Mouse (Mus musculus): ENCODE results near the gene Zfp697. TPM values are rescaled to one million over a fixed set of nuclear protein-coding genes. Genes with fewer than 3 reads are reported as not detected.

Zfp697 gene
- total RNA-seq (2023), result not detected

DNA sequence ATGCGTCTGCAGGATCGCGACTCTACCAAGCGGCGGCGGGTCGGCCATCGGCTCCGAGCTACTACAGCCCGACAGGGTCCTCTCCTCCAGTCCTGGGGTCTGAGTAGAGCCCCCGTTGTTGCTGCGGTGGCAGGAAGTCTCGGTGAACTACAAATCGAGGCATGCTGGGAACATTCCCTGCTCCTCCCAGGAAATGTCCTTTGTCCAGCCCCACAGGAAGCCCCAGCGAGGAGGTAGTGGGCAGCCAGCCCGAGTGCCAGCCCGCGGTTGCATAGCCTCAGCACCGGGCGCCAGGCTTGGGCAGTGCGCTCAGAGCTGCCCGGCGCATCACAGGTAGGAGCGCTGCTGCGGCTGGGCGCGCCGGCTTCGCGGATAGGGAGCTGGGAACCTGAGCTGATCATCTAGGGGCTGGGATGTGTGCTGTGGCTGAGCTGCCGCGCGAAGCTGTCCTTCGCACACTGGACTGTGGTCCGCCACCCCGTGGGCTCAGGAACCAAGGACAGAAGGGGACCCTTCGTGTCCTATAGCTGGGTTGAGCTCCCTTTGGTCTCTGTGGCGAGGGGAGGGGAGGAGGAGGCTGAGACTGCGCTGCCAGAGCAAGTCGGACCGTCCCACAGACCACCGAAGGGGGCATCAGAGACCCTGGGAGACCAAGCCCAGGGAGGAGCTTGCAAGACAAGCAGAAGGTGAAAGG, at the start of gene Zfp697:
Gene Zfp697, plus strand, starts transcription at position 216 of the 694 bp plus-strand sequence.

DNA sequence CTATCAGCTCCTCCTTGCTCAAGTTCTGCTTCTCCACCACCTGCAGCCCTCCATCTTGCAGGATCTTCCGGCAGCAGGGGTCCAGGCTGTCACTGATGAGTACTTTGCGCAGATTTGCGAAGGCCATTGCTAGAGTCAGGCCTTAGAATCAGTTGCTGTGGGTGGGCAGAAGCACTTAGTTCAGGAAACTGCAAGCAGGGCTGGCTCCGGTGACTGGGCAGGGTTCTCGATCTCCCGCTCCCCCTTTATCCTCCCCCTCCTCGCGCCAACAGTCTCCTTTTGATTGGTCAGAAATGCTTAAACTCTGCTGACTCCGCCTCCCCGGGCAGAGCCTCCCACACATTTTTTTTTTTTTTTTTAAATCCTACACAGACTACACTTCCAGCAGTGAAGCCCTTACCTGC, 42.6 kb upstream of the Zfp697 start, which contains the start of gene Phgdh:
Gene Phgdh, minus strand, starts transcription at position 285 of the 404 bp plus-strand sequence.

DNA sequence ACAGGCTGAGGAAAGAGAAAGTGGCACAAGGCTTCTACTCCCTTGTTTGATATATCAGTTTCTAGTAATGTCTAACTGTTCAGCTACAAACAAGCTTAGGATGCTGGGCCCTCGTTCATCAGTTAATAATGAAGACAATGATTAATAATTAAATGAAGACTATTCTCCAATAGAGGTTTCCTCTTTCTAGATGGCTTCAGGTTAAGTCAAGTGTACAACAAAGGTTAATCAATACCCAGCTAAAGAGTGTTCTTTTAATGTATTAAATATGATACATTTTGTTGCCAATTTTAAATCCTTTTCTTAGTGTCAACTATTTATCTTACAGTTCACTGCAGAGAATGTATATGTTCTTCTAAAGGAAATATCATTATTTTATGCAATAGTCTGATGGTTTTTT, 74.8 kb downstream of the Zfp697 start, which contains the start of gene Gm4450:
Gene Gm4450, minus strand, starts transcription at position 101 of the 400 bp plus-strand sequence.

DNA sequence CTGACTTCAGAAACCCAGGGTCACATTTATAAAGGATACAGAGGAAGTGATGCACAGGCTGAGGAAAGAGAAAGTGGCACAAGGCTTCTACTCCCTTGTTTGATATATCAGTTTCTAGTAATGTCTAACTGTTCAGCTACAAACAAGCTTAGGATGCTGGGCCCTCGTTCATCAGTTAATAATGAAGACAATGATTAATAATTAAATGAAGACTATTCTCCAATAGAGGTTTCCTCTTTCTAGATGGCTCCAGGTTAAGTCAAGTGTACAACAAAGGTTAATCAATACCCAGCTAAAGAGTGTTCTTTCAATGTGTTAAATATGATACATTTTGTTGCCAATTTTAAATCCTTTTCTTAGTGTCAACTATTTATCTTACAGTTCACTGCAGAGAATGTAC, 128.2 kb downstream of the Zfp697 start, which contains the start of gene Hsd3b4:
Gene Hsd3b4, minus strand, starts transcription at position 101 of the 400 bp plus-strand sequence.

DNA sequence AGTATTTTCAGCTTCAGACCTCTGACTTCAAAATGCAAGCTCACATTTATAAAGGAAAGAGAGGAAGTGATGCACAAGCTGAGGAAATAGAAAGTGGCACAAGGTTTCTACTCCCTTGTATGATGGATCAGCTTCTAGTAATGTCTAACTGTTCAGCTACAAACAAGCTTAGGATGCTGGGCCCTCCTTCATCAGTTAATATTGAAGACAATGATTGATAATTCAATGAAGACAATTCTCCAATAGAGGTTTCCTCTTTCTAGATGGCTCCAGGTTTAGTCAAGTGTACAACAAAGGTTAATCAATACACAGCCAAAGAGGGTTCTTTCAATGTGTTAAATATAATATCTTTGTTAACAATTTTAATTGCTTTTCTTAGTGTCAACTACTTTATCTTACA, 206.4 kb downstream of the Zfp697 start, which contains the start of gene Gm10681:
Gene Gm10681, minus strand, starts transcription at position 101 of the 400 bp plus-strand sequence.

DNA sequence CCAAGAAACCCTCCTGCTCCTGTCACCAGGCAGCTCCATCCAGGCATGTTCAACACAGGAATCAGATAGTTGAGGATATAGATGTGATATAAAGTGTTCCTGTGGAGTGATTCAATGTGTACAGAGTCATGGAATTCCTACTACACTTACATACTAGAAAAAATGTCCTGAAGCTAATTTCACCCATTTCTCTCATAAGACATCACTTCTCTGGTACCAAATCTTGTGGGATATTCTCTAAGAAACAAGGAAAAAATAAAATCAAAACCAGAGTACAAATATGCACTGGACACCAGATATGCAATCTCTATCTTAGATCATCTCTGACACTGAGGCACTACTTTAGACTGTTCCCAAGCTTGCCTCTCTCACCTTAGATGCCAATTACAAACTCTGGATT, 247.9 kb downstream of the Zfp697 start, which contains the start of gene Hsd3b5:
Gene Hsd3b5, minus strand, starts transcription at position 101 of the 400 bp plus-strand sequence.

DNA sequence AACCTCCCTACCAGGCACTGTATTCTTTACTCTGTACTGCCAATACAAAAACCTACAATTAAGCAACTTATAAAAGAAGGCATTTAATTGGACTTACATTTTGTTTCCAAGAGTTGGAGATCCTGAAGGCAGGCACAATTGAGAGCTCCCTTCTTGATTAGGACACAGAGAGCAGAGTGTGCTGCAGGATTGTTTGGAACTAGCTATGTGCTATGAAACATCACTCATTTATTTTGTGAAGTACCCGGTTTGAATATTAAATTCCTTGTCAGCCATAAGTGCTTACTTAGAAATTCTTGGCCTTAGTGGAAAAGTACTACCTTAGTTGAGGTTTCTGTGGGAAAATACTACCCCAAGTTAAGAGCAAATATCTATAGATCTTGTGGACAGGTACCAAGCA, 342.1 kb downstream of the Zfp697 start, which contains the start of gene Hsd3b2:
Gene Hsd3b2, minus strand, starts transcription at position 168 of the 400 bp plus-strand sequence.

Other genes with a start within 250 kb of the Zfp697 start
- gene Adam30, start 221.8 kb upstream of the Zfp697 start, total RNA-seq (2023), result 1.6 TPM
- gene Reg4, start 160.3 kb upstream of the Zfp697 start, total RNA-seq (2023), result not detected
- gene Hmgcs2, start 102.0 kb upstream of the Zfp697 start, total RNA-seq (2023), result not detected
- gene Phgdh, start 42.5 kb upstream of the Zfp697 start, total RNA-seq (2023), result 68.2 TPM
- not detected for gene Gm4450, start 74.7 kb downstream of the Zfp697 start, total RNA-seq (2023)
- not detected for gene Hsd3b4, start 128.1 kb downstream of the Zfp697 start, total RNA-seq (2023)
- gene Gm10681, start 206.3 kb downstream of the Zfp697 start, total RNA-seq (2023), result not detected
- not detected for gene Hsd3b5, start 247.8 kb downstream of the Zfp697 start, total RNA-seq (2023)

All from CD8-positive naive resting alpha-beta T cell, adult 57 days (primary cell).